Mouse (Mus musculus) MEL (cell line): ENCODE measurements around the gene Tfdp2. TPM values are rescaled to one million over a fixed set of nuclear protein-coding genes. Genes with fewer than 3 reads are reported as not detected.
A peak's percentile ranks its signal among the peaks of the same experiment; 100 is the strongest.

ENCODE experiments used
- DNase-seq: peaks from one replicate; pipeline ENCODE4 v3.0.0; 2011; ENCODE audit warnings: low read depth, low spot score
- H3K27ac ChIP-seq: 2 replicates; pipeline ENCODE4 v1.5.1; 2012; ENCODE audit warnings: low read depth, mild to moderate bottlenecking, control low read depth, low read length, moderate library complexity; ENCODE audit not compliant: control insufficient read depth
- H3K27me3 ChIP-seq, 2 experiments: fragments of 150-350 bp in 1 of 2; sonication (generic) in 1 of 2; 2 replicates each; pipeline ENCODE4 v1.6.1; 2012; ENCODE audit warnings: low read length in 2 of 2, mild to moderate bottlenecking in 2 of 2, improper control_type of control experiment in 1 of 2, moderate library complexity in 1 of 2; ENCODE audit not compliant: insufficient read depth in 2 of 2, control insufficient read depth in 1 of 2
- H3K36me3 ChIP-seq, 2 experiments: 2 replicates each; pipeline ENCODE4 v1.6.1; 2012 to 2014; ENCODE audit warnings: low read length in 2 of 2, improper control_type of control experiment in 1 of 2, inconsistent platforms in 1 of 2, mild to moderate bottlenecking in 1 of 2; ENCODE audit not compliant: insufficient read depth in 2 of 2, control insufficient read depth in 1 of 2
- H3K4me1 ChIP-seq, 2 experiments: fragments of 150-350 bp in 1 of 2; sonication (generic) in 1 of 2; 2 replicates each; pipeline ENCODE4 v1.6.1; 2012; ENCODE audit warnings: low read length in 2 of 2, improper control_type of control experiment in 1 of 2, mild to moderate bottlenecking in 1 of 2; ENCODE audit not compliant: insufficient read depth in 2 of 2, control insufficient read depth in 1 of 2
- H3K4me3 ChIP-seq, 2 experiments: fragments of 150-350 bp in 1 of 2; sonication (generic) in 1 of 2; 2 replicates each; pipeline ENCODE4 v1.5.1; 2012; ENCODE audit warnings: low read depth in 2 of 2, low read length in 2 of 2, mild to moderate bottlenecking in 2 of 2, moderate library complexity in 2 of 2, control low read depth in 1 of 2, improper control_type of control experiment in 1 of 2; ENCODE audit not compliant: control insufficient read depth in 1 of 2, insufficient read depth in 1 of 2
- H3K79me2 ChIP-seq: 2 replicates; pipeline ENCODE4 v1.6.1; 2012; ENCODE audit warnings: mild to moderate bottlenecking, low read length, moderate library complexity; ENCODE audit not compliant: control insufficient read depth, poor library complexity, insufficient read depth
- H3K9ac ChIP-seq: 2 replicates; pipeline ENCODE4 v1.6.1; 2012; ENCODE audit warnings: low read depth, mild to moderate bottlenecking, control low read depth, low read length, moderate library complexity; ENCODE audit not compliant: control insufficient read depth, poor library complexity, severe bottlenecking
- H3K9me3 ChIP-seq: fragments of 150-350 bp; sonication (generic); replicated peaks from 2 replicates; pipeline ENCODE4 v1.6.1; 2012; ENCODE audit warnings: mild to moderate bottlenecking, low read length, improper control_type of control experiment, moderate library complexity; ENCODE audit not compliant: insufficient read depth
- BHLHE40 ChIP-seq: IDR thresholded peaks from 2 replicates; pipeline ENCODE4 v1.6.1; 2012; ENCODE audit warnings: low read depth, mild to moderate bottlenecking, inconsistent platforms, low read length, improper control_type of control experiment, borderline replicate concordance
- CHD2 ChIP-seq: IDR thresholded peaks from 2 replicates; pipeline ENCODE4 v1.6.1; 2011; ENCODE audit warnings: low read length, improper control_type of control experiment
- CTCF ChIP-seq, 3 experiments: IDR thresholded peaks in 2 of 3; conservative IDR thresholded peaks in 1 of 3; 2 replicates each; pipeline ENCODE4 v1.5.1; 2011 to 2012; ENCODE audit warnings: low read length in 3 of 3, low read depth in 2 of 3, mild to moderate bottlenecking in 2 of 3, improper control_type of control experiment in 1 of 3, inconsistent platforms in 1 of 3, mixed read lengths in 1 of 3, moderate library complexity in 1 of 3; ENCODE audit not compliant: control insufficient read depth in 1 of 3, insufficient read depth in 1 of 3, poor library complexity in 1 of 3, severe bottlenecking in 1 of 3
- ELF1 ChIP-seq: IDR thresholded peaks from 2 replicates; pipeline ENCODE4 v1.6.1; 2014; ENCODE audit warnings: low read depth, mild to moderate bottlenecking, inconsistent platforms, low read length, improper control_type of control experiment, moderate library complexity
- ETS1 ChIP-seq: IDR thresholded peaks from 2 replicates; pipeline ENCODE4 v1.6.1; 2012; ENCODE audit warnings: low read depth, mild to moderate bottlenecking, inconsistent platforms, low read length, improper control_type of control experiment, moderate library complexity
- GABPA ChIP-seq: IDR thresholded peaks from 2 replicates; pipeline ENCODE4 v1.6.1; 2012; ENCODE audit warnings: low read depth, mild to moderate bottlenecking, inconsistent platforms, low read length, improper control_type of control experiment, moderate library complexity
- GATA1 ChIP-seq: IDR thresholded peaks from 2 replicates; pipeline ENCODE4 v1.6.1; 2011; ENCODE audit warnings: low read depth, low read length, improper control_type of control experiment
- HCFC1 ChIP-seq: IDR thresholded peaks from 2 replicates; pipeline ENCODE4 v1.6.1; 2012; ENCODE audit warnings: low read depth, mild to moderate bottlenecking, inconsistent platforms, low read length, improper control_type of control experiment, moderate library complexity
- JUND ChIP-seq: IDR thresholded peaks from 2 replicates; pipeline ENCODE4 v1.6.1; 2011; ENCODE audit warnings: low read depth, mild to moderate bottlenecking, improper control_type of control experiment, low read length
- MAX ChIP-seq: IDR thresholded peaks from 2 replicates; pipeline ENCODE4 v1.6.1; 2011; ENCODE audit warnings: low read length, improper control_type of control experiment
- MYB ChIP-seq: IDR thresholded peaks from 2 replicates; pipeline ENCODE4 v1.6.1; 2011; ENCODE audit warnings: mild to moderate bottlenecking, low read depth, low read length, improper control_type of control experiment
- MYC ChIP-seq: IDR thresholded peaks from 2 replicates; pipeline ENCODE4 v1.6.1; 2011; ENCODE audit warnings: low read depth, mild to moderate bottlenecking, low read length, improper control_type of control experiment, moderate library complexity
- NELFE ChIP-seq: IDR thresholded peaks from 2 replicates; pipeline ENCODE4 v1.6.1; 2011; ENCODE audit warnings: low read depth, low read length, improper control_type of control experiment
- NRF1 ChIP-seq: IDR thresholded peaks from 2 replicates; pipeline ENCODE4 v1.6.1; 2014; ENCODE audit warnings: low read depth, mild to moderate bottlenecking, inconsistent platforms, low read length, improper control_type of control experiment, moderate library complexity; ENCODE audit not compliant: poor library complexity, insufficient read depth, severe bottlenecking
- POLR2AphosphoS5 ChIP-seq: IDR thresholded peaks from 2 replicates; pipeline ENCODE4 v1.6.1; 2012; ENCODE audit warnings: low read depth, borderline replicate concordance, mild to moderate bottlenecking, inconsistent platforms, low read length, moderate library complexity, mixed read lengths
- RAD21 ChIP-seq: IDR thresholded peaks from 2 replicates; pipeline ENCODE4 v1.6.1; 2011; ENCODE audit warnings: mild to moderate bottlenecking, low read depth, low read length, improper control_type of control experiment
- RCOR1 ChIP-seq: IDR thresholded peaks from 2 replicates; pipeline ENCODE4 v1.6.1; 2012; ENCODE audit warnings: low read depth, mild to moderate bottlenecking, inconsistent platforms, low read length, improper control_type of control experiment
- SMC3 ChIP-seq: IDR thresholded peaks from 2 replicates; pipeline ENCODE4 v1.6.1; 2011; ENCODE audit warnings: low read depth, low read length, improper control_type of control experiment
- TAL1 ChIP-seq: IDR thresholded peaks from 2 replicates; pipeline ENCODE4 v1.6.1; 2012; ENCODE audit warnings: mild to moderate bottlenecking, inconsistent platforms, low read length, moderate library complexity, mixed read lengths
- UBTF ChIP-seq: IDR thresholded peaks from 2 replicates; pipeline ENCODE4 v1.6.1; 2012; ENCODE audit warnings: low read depth, mild to moderate bottlenecking, inconsistent platforms, low read length, improper control_type of control experiment, moderate library complexity, borderline replicate concordance; ENCODE audit not compliant: insufficient read depth
- USF2 ChIP-seq, 2 experiments: IDR thresholded peaks; 2 replicates each; pipeline ENCODE4 v1.6.1; 2011 to 2012; ENCODE audit warnings: improper control_type of control experiment in 2 of 2, low read length in 2 of 2, borderline replicate concordance in 1 of 2, inconsistent platforms in 1 of 2, low read depth in 1 of 2, mild to moderate bottlenecking in 1 of 2; ENCODE audit not compliant: insufficient read depth in 1 of 2
- ZC3H11A ChIP-seq: IDR thresholded peaks from 2 replicates; pipeline ENCODE4 v1.6.1; 2012; ENCODE audit warnings: low read depth, mild to moderate bottlenecking, inconsistent platforms, low read length, improper control_type of control experiment
- polyA plus RNA-seq, 2 experiments: library from polyadenylated mRNA; stranded (reverse) in 1 of 2; unstranded in 1 of 2; fragments of >175 nt in 1 of 2; fragments of >200 nt in 1 of 2; gene quantifications; 2 replicates each; pipeline versions ENCODE4 v1.2.1 to v1.2.4; 2012; ENCODE audit warnings: low replicate concordance in 2 of 2, low read depth in 1 of 2; ENCODE audit not compliant: insufficient read length in 2 of 2, insufficient read depth in 1 of 2, missing spikeins in 1 of 2
- total RNA-seq: library from RNA; depleted of rRNA; stranded (reverse); fragments of 300-350 nt; gene quantifications from 2 replicates; pipeline ENCODE4 v1.2.3, GENCODE M21; 2012

Gene Tfdp2
- total and polyA plus RNA-seq, 3 experiments = 7.7 to 15.4 TPM; not detected in 1

GRCm38 (mm10) chr9:96353799-96354198, 157.7 kb downstream of the Tfdp2 start (continued):
- TF ChIP-seq CHD2 (no peak; the same call in 1 of the 2 replicates), ETS1 (peak; percentile 100), GABPA (no peak), ZC3H11A (0 out of 2 replicates have a peak, but pooled peaks have one; percentile 23), GATA1 (peak; percentile 99), USF2 (IDR thresholded peaks at IDR 0.05; ENCODE audit: borderline replicate concordance in 1 of 2, insufficient read depth in 1 of 2, low read depth in 1 of 2, low read length in 2 of 2) (no peak), CTCF (IDR thresholded peaks at IDR 0.05 in 2 of 3, conservative IDR thresholded peaks at IDR 0.05 in 1 of 3; ENCODE audit: control insufficient read depth in 1 of 3, insufficient read depth in 1 of 3, low read depth in 2 of 3, low read length in 3 of 3, poor library complexity in 1 of 3, severe bottlenecking in 1 of 3) (no peak), TAL1 (peak; percentile 85), MAX (peak; percentile 38; the same call in 1 of the 2 replicates), HCFC1 (peak; percentile 58; the same call in 1 of the 2 replicates), MYB (peak; percentile 58; the same call in 1 of the 2 replicates), JUND (no peak), ELF1 (peak; percentile 50; the same call in 1 of the 2 replicates), MYC (0 out of 2 replicates have a peak, but pooled peaks have one; percentile 33), POLR2AphosphoS5 (no peak)

GRCm38 (mm10) chr9:96360056-96360455, 164.0 kb downstream of the Tfdp2 start:
- TF ChIP-seq MAX = no peak
- no peak for TF ChIP-seq RCOR1
- TF ChIP-seq UBTF = no peak
- TF ChIP-seq NRF1 = no peak
- TF ChIP-seq BHLHE40 = no peak
- TF ChIP-seq NELFE = no peak
- TF ChIP-seq JUND = no peak
- no peak for TF ChIP-seq RAD21
- no peak for TF ChIP-seq GATA1
- no peak for TF ChIP-seq SMC3
- Histone ChIP-seq H3K4me1 (peaks cover 5 to 9% of the 10 kb centered on the region in 2 experiments), H3K36me3 (peaks cover 0 to 23% of the 10 kb centered on the region in 2 experiments; a peak in 2 of 4 replicates), H3K9me3 (no peaks in the 10 kb centered on the region), H3K27ac (no peak overlapping the region), H3K4me3 (no peak overlapping the region), H3K79me2 (peaks cover 54% of the 10 kb centered on the region), H3K9ac (no peak overlapping the region), H3K27me3 (no peaks in the 10 kb centered on the region)
- no peak for DNase-seq
